Comparison of ENCODE assay signal across 35 mouse cellular contexts in the genomic region with DNA sequence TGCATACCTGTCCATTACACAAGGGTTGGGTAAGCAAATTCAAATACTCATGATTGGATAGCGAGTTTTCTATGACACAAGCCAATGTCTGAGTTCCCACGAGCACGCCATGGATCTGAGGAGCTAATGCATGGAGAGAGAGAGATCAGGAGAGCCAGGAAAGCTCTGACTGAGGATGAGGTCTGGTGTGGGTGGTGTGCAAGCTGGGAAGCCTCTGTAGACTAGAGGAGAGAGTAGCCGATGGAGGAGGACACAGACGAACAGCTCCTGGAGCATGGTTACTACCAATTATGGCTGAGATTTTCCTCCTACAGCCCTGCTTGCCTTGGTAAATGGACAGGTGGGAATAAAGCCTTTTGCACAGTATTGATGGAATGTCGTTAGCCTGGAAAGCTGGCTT.
"Had no signal": no experiment of that assay in that cellular context is flagged by ENCODE, and none has a peak within 500 bp of the region (broad histone marks: within the 10 kb centered on the region; RNA-seq: fewer than 3 reads in every experiment).

No protein-coding gene starts in this region.

- H3K36me3 ChIP-seq: heart, embryonic 10.5 days; heart, embryonic 12.5 days; heart, embryonic 13.5 days; heart, embryonic 15.5 days; hindbrain, embryonic 10.5 days; hindbrain, embryonic 12.5 days; hindbrain, embryonic 13.5 days; hindbrain, embryonic 15.5 days; intestine, embryonic 15.5 days; kidney, embryonic 15.5 days had no signal

- H3K27ac ChIP-seq: heart, embryonic 10.5 days; heart, embryonic 13.5 days; heart, embryonic 15.5 days; hindbrain, embryonic 10.5 days; hindbrain, embryonic 12.5 days; hindbrain, embryonic 13.5 days; hindbrain, embryonic 14.5 days; hindbrain, embryonic 15.5 days; hindbrain, postnatal 0 days; intestine, embryonic 15.5 days; kidney, embryonic 15.5 days; kidney, postnatal 0 days; layer of hippocampus, adult 2 months; left cerebral cortex, adult 2 months had no signal

- H3K9me3 ChIP-seq: heart, embryonic 10.5 days; heart, embryonic 12.5 days; heart, embryonic 13.5 days; heart, embryonic 15.5 days; hindbrain, embryonic 10.5 days; hindbrain, embryonic 12.5 days; hindbrain, embryonic 13.5 days; hindbrain, embryonic 15.5 days; intestine, embryonic 15.5 days; kidney, embryonic 15.5 days had no signal

- H3K4me1 ChIP-seq: heart, embryonic 10.5 days; heart, embryonic 12.5 days; heart, embryonic 13.5 days; hindbrain, embryonic 10.5 days; hindbrain, embryonic 12.5 days; hindbrain, embryonic 13.5 days; hindbrain, embryonic 15.5 days; intestine, embryonic 15.5 days; kidney, embryonic 15.5 days had no signal

- H3K27me3 ChIP-seq: heart, embryonic 12.5 days; heart, embryonic 13.5 days; heart, embryonic 15.5 days; hindbrain, embryonic 12.5 days; hindbrain, embryonic 13.5 days; hindbrain, embryonic 15.5 days; intestine, embryonic 15.5 days; kidney, embryonic 15.5 days had no signal

- DNase-seq: heart, postnatal 10 days; heart, postnatal 14 days; heart, postnatal 36 days; heart, postnatal 4 days; kidney, adult 11 months; kidney, adult 18-20 months; kidney, adult 2 months; kidney, adult 8-10 months; kidney, adult 9 months; kidney, postnatal 10 days; kidney, postnatal 14 days; kidney, postnatal 25 days; kidney, postnatal 36 days; kidney, postnatal 4 days; layer of hippocampus, adult 9-11 months; layer of hippocampus, postnatal 36 days had no signal

- ATAC-seq: hindbrain, embryonic 16.5 days; hindbrain, postnatal 0 days; inflammation-experienced regulatory T-cells, adult 6 months; intestine, embryonic 15.5 days; intestine, embryonic 16.5 days had no signal

- H3K9ac ChIP-seq: heart, embryonic 12.5 days; heart, embryonic 13.5 days; heart, embryonic 15.5 days; hindbrain, embryonic 12.5 days; hindbrain, embryonic 13.5 days; hindbrain, embryonic 14.5 days; hindbrain, embryonic 15.5 days; intestine, embryonic 15.5 days; kidney, embryonic 15.5 days had no signal

- H3K4me2 ChIP-seq: heart, embryonic 11.5 days; heart, embryonic 12.5 days; heart, embryonic 13.5 days; heart, embryonic 15.5 days; hindbrain, embryonic 12.5 days; hindbrain, embryonic 13.5 days; hindbrain, embryonic 14.5 days; hindbrain, embryonic 15.5 days; intestine, embryonic 15.5 days; kidney, embryonic 15.5 days had no signal

- H3K4me3 ChIP-seq: heart, embryonic 10.5 days; heart, embryonic 12.5 days; heart, embryonic 13.5 days; heart, embryonic 15.5 days; hindbrain, embryonic 10.5 days; hindbrain, embryonic 12.5 days; hindbrain, embryonic 13.5 days; hindbrain, embryonic 15.5 days; intestine, embryonic 15.5 days; kidney, embryonic 15.5 days; layer of hippocampus, adult 2 months; left cerebral cortex, adult 2 months had no signal
